Comparison of ENCODE assay signal across 9 mouse cellular contexts in genomic region chr4:62454995-62455394, GRCm38 (mm10). TPM values are rescaled to one million over a fixed set of nuclear protein-coding genes. Genes with fewer than 3 reads are reported as not detected.
A peak's percentile ranks its signal among the peaks of the same experiment; 100 is the strongest.
DNase-seq lines count a peak whose midpoint lies in the region; ATAC-seq and TF ChIP-seq lines count a peak whose summit lies in the region.
"Had no signal": no experiment of that assay in that cellular context is flagged by ENCODE, and none has a peak within 500 bp of the region (broad histone marks: within the 10 kb centered on the region; RNA-seq: fewer than 3 reads in every experiment).

No protein-coding gene starts in this region.

- H3K36me3 ChIP-seq in hindbrain, embryonic 11.5 days (ENCODE audit: control insufficient read depth, insufficient read depth, low read length) = no peaks in the 10 kb centered on the region
- H3K36me3 ChIP-seq in hindbrain, embryonic 13.5 days = peaks cover 7% of the 10 kb centered on the region
- no peaks in the 10 kb centered on the region for H3K36me3 ChIP-seq in C2C12 (ENCODE audit: control insufficient read depth, insufficient read depth)
- no peaks in the 10 kb centered on the region for H3K36me3 ChIP-seq in forebrain, embryonic 16.5 days (ENCODE audit: control insufficient read depth, insufficient read depth)

- no peaks in the 10 kb centered on the region for H3K79me3 ChIP-seq in C2C12 (ENCODE audit: low read depth)

- H3K4me1 ChIP-seq in hindbrain, embryonic 11.5 days (replicated peaks; ENCODE audit: control insufficient read depth, insufficient read depth, low read length) = no peaks in the 10 kb centered on the region
- H3K4me1 ChIP-seq in hindbrain, embryonic 13.5 days (replicated peaks) = no peaks in the 10 kb centered on the region
- no peaks in the 10 kb centered on the region for H3K4me1 ChIP-seq in forebrain, embryonic 16.5 days (replicated peaks; ENCODE audit: control insufficient read depth, insufficient read depth, low read length)

- ATAC-seq in hindbrain, embryonic 11.5 days (ENCODE audit: low FRiP score) = peak; percentile 22; the same call in 1 of the 2 replicates
- no peak for ATAC-seq in hindbrain, embryonic 13.5 days (ENCODE audit: low FRiP score)
- ATAC-seq in megakaryocyte progenitor cell, adult 5-6 weeks (replicated peaks; ENCODE audit: poor library complexity) = peak; percentile 91
- no peak; the same call in 1 of the 2 replicates for ATAC-seq in forebrain, embryonic 16.5 days

- H3K4me2 ChIP-seq in hindbrain, embryonic 11.5 days (replicated peaks; ENCODE audit: low read depth, low read length) = no peak overlapping the region
- no peak overlapping the region for H3K4me2 ChIP-seq in hindbrain, embryonic 13.5 days
- no peak overlapping the region for H3K4me2 ChIP-seq in forebrain, embryonic 16.5 days (ENCODE audit: low read length)

- H3K9me3 ChIP-seq in hindbrain, embryonic 11.5 days (ENCODE audit: control insufficient read depth, low read length) = no peaks in the 10 kb centered on the region
- no peaks in the 10 kb centered on the region for H3K9me3 ChIP-seq in hindbrain, embryonic 13.5 days
- H3K9me3 ChIP-seq in forebrain, embryonic 16.5 days (ENCODE audit: control insufficient read depth, low read length) = no peaks in the 10 kb centered on the region

- H3K27ac ChIP-seq in hindbrain, embryonic 11.5 days (ENCODE audit: low read depth, low read length) = no peak overlapping the region
- H3K27ac ChIP-seq in hindbrain, embryonic 13.5 days = no peak overlapping the region
- no peak overlapping the region for H3K27ac ChIP-seq in forebrain, embryonic 16.5 days (ENCODE audit: low read length)

- peak; percentile 44 for DNase-seq in hindbrain, embryonic 11.5 days (ENCODE audit: low spot score)
- peak; percentile 63 for DNase-seq in R1 (ENCODE audit: low read depth, low spot score)
- DNase-seq in embryo, embryonic 11 days = peak; percentile 49
- DNase-seq in kidney, postnatal 14 days = peak; percentile 58

- no peak overlapping the region for H3K9ac ChIP-seq in hindbrain, embryonic 11.5 days (ENCODE audit: low read depth, low read length)
- H3K9ac ChIP-seq in hindbrain, embryonic 13.5 days = no peak overlapping the region
- H3K9ac ChIP-seq in forebrain, embryonic 16.5 days (replicated peaks; ENCODE audit: low read depth, low read length) = no peak overlapping the region

- no peaks in the 10 kb centered on the region for H3K79me2 ChIP-seq in C2C12 (ENCODE audit: control insufficient read depth, insufficient read depth)

- H3K4me3 ChIP-seq in hindbrain, embryonic 11.5 days (ENCODE audit: low read depth, low read length) = no peak overlapping the region
- H3K4me3 ChIP-seq in hindbrain, embryonic 13.5 days = no peak overlapping the region
- H3K4me3 ChIP-seq in C2C12 (ENCODE audit: insufficient read depth, poor library complexity, severe bottlenecking) = no peak overlapping the region
- H3K4me3 ChIP-seq in forebrain, embryonic 16.5 days (replicated peaks; ENCODE audit: low read length) = no peak overlapping the region
- H3K4me3 ChIP-seq: megakaryocyte, embryonic 14.5 days had no signal

- no peak overlapping the region for H3ac ChIP-seq in C2C12 (ENCODE audit: control insufficient read depth, insufficient read length, low read depth)

- WGBS in hindbrain, embryonic 11.5 days = 69% methylated on average over 5 of the region's 5 CpGs
- 67% methylated on average over 5 of the region's 5 CpGs for WGBS in hindbrain, embryonic 13.5 days
- WGBS in forebrain, embryonic 16.5 days = 59% methylated on average over 5 of the region's 5 CpGs

- peak; percentile 11 for TF ChIP-seq CTCF in C2C12 (IDR thresholded peaks at IDR 0.05; ENCODE audit: control insufficient read depth, insufficient read depth, insufficient read length)

- no peaks in the 10 kb centered on the region for H3K27me3 ChIP-seq in hindbrain, embryonic 11.5 days (ENCODE audit: control insufficient read depth, insufficient read depth, low read length)
- H3K27me3 ChIP-seq in hindbrain, embryonic 13.5 days = no peaks in the 10 kb centered on the region
- H3K27me3 ChIP-seq in C2C12 (ENCODE audit: control insufficient read depth, insufficient read depth, insufficient read length) = no peaks in the 10 kb centered on the region
- H3K27me3 ChIP-seq in forebrain, embryonic 16.5 days (replicated peaks; ENCODE audit: control insufficient read depth, insufficient read depth, low read length) = no peaks in the 10 kb centered on the region

TF ChIP-seq in C2C12, 6 proteins besides CTCF, POLR2A, EP300 and RAD21:
- TF ChIP-seq MYOD1 (IDR thresholded peaks at IDR 0.05; ENCODE audit: control insufficient read depth, insufficient read length, low read depth) = no peak
- TF ChIP-seq MYOG (IDR thresholded peaks at IDR 0.05; ENCODE audit: control insufficient read depth, extremely low read depth, insufficient read length) = no peak
- TF ChIP-seq FOSL1 (IDR thresholded peaks at IDR 0.05; ENCODE audit: insufficient read depth, low read length, poor library complexity, severe bottlenecking) = no peak
- no peak for TF ChIP-seq CEBPB (IDR thresholded peaks at IDR 0.05; ENCODE audit: low read depth)
- TF ChIP-seq USF1 (IDR thresholded peaks at IDR 0.05; ENCODE audit: low read depth) = no peak
- TF ChIP-seq MAX (IDR thresholded peaks at IDR 0.05) = no peak

RNA-seq across cellular contexts. Expression of gene Wdr31, which starts 15.7 kb away (rescaled TPM):
- polyA plus RNA-seq in hindbrain, embryonic 11.5 days (2014; fragmentation: Nextera tagmentation; extraction: Ambion mirVana) = 6.4 and 6.9 TPM in 2 replicates
- 8.8 and 9.0 TPM in 2 replicates for polyA plus RNA-seq in hindbrain, embryonic 13.5 days (2015; fragmentation: Nextera tagmentation; extraction: Ambion mirVana)
- polyA plus RNA-seq in C2C12 (2012; fragmentation: generic; extraction: Trizol) = 2.6 TPM
- total RNA-seq in megakaryocyte progenitor cell, adult 5-6 weeks (2015) = 0.95 and 1.2 TPM in 2 replicates
- 0.50 and 1.5 TPM in 2 replicates for total RNA-seq in megakaryocyte progenitor cell, adult 5-6 weeks (2017)
- 9.8 and 13.8 TPM in 2 replicates for polyA plus RNA-seq in forebrain, embryonic 16.5 days (2015; fragmentation: Nextera tagmentation; extraction: Ambion mirVana)

RNA-seq across cellular contexts. Expression of gene Rnf183, which starts 19.9 kb away (rescaled TPM):
- polyA plus RNA-seq in hindbrain, embryonic 11.5 days (2014; fragmentation: Nextera tagmentation; extraction: Ambion mirVana) = not detected in 2 replicates
- not detected in 2 replicates for polyA plus RNA-seq in hindbrain, embryonic 13.5 days (2015; fragmentation: Nextera tagmentation; extraction: Ambion mirVana)
- 0.84 TPM for polyA plus RNA-seq in C2C12 (2012; fragmentation: generic; extraction: Trizol)
- not detected in 2 replicates for total RNA-seq in megakaryocyte progenitor cell, adult 5-6 weeks (2015)
- total RNA-seq in megakaryocyte progenitor cell, adult 5-6 weeks (2017) = not detected in 2 replicates
- not detected in 2 replicates for polyA plus RNA-seq in forebrain, embryonic 16.5 days (2015; fragmentation: Nextera tagmentation; extraction: Ambion mirVana)

RNA-seq across cellular contexts. Expression of gene Bspry, which starts 24.9 kb away (rescaled TPM):
- polyA plus RNA-seq in hindbrain, embryonic 11.5 days (2014; fragmentation: Nextera tagmentation; extraction: Ambion mirVana) = 0.94 and 1.0 TPM in 2 replicates
- polyA plus RNA-seq in hindbrain, embryonic 13.5 days (2015; fragmentation: Nextera tagmentation; extraction: Ambion mirVana) = 0.43 and 0.95 TPM in 2 replicates
- 0.25 TPM for polyA plus RNA-seq in C2C12 (2012; fragmentation: generic; extraction: Trizol)
- total RNA-seq in megakaryocyte progenitor cell, adult 5-6 weeks (2015) = not detected in 2 replicates
- not detected in 2 replicates for total RNA-seq in megakaryocyte progenitor cell, adult 5-6 weeks (2017)
- 0.62 and 0.71 TPM in 2 replicates for polyA plus RNA-seq in forebrain, embryonic 16.5 days (2015; fragmentation: Nextera tagmentation; extraction: Ambion mirVana)

RNA-seq across cellular contexts. Expression of gene Prpf4, which starts 46.4 kb away (rescaled TPM):
- polyA plus RNA-seq in hindbrain, embryonic 11.5 days (2014; fragmentation: Nextera tagmentation; extraction: Ambion mirVana) = 25.5 and 28.1 TPM in 2 replicates
- 17.0 and 17.8 TPM in 2 replicates for polyA plus RNA-seq in hindbrain, embryonic 13.5 days (2015; fragmentation: Nextera tagmentation; extraction: Ambion mirVana)
- polyA plus RNA-seq in C2C12 (2012; fragmentation: generic; extraction: Trizol) = 11.3 TPM
- total RNA-seq in megakaryocyte progenitor cell, adult 5-6 weeks (2015) = 14.8 and 16.7 TPM in 2 replicates
- total RNA-seq in megakaryocyte progenitor cell, adult 5-6 weeks (2017) = 14.4 and 15.9 TPM in 2 replicates
- 17.0 and 18.7 TPM in 2 replicates for polyA plus RNA-seq in forebrain, embryonic 16.5 days (2015; fragmentation: Nextera tagmentation; extraction: Ambion mirVana)

RNA-seq across cellular contexts. Expression of gene Cdc26, which starts 46.6 kb away (rescaled TPM):
- polyA plus RNA-seq in hindbrain, embryonic 11.5 days (2014; fragmentation: Nextera tagmentation; extraction: Ambion mirVana) = 177 and 178 TPM in 2 replicates
- polyA plus RNA-seq in hindbrain, embryonic 13.5 days (2015; fragmentation: Nextera tagmentation; extraction: Ambion mirVana) = 95.8 and 102 TPM in 2 replicates
- polyA plus RNA-seq in C2C12 (2012; fragmentation: generic; extraction: Trizol) = 70.2 TPM
- 166 and 206 TPM in 2 replicates for total RNA-seq in megakaryocyte progenitor cell, adult 5-6 weeks (2015)
- total RNA-seq in megakaryocyte progenitor cell, adult 5-6 weeks (2017) = 134 and 150 TPM in 2 replicates
- polyA plus RNA-seq in forebrain, embryonic 16.5 days (2015; fragmentation: Nextera tagmentation; extraction: Ambion mirVana) = 99.8 and 104 TPM in 2 replicates

Comparison
In these comparisons a context has a peak if more than half of its experiments do, and no peak if none do; other contexts are left out.
1. ATAC-seq: peak in hindbrain, embryonic 11.5 days (single experiment) and megakaryocyte progenitor cell, adult 5-6 weeks (single experiment); none in hindbrain, embryonic 13.5 days (single experiment) and forebrain, embryonic 16.5 days (single experiment).
2. Peak in every context shown above with its lines, with median percentiles within 50 percentile points of each other: DNase-seq.